Mouse (Mus musculus) MEL (cell line): ENCODE results near the gene Herpud2. TPM values are rescaled to one million over a fixed set of nuclear protein-coding genes. Genes with fewer than 3 reads are reported as not detected.

Experiments
- DNase-seq: peaks from one replicate; pipeline ENCODE4 v3.0.0; 2011; ENCODE audit warnings: low read depth, low spot score
- H3K27ac ChIP-seq: 2 replicates; pipeline ENCODE4 v1.5.1; 2012; ENCODE audit warnings: low read depth, mild to moderate bottlenecking, control low read depth, low read length, moderate library complexity; ENCODE audit not compliant: control insufficient read depth
- H3K27me3 ChIP-seq, 2 experiments: fragments of 150-350 bp in 1 of 2; sonication (generic) in 1 of 2; 2 replicates each; pipeline ENCODE4 v1.6.1; 2012; ENCODE audit warnings: low read length in 2 of 2, mild to moderate bottlenecking in 2 of 2, improper control_type of control experiment in 1 of 2, moderate library complexity in 1 of 2; ENCODE audit not compliant: insufficient read depth in 2 of 2, control insufficient read depth in 1 of 2
- H3K36me3 ChIP-seq, 2 experiments: 2 replicates each; pipeline ENCODE4 v1.6.1; 2012 to 2014; ENCODE audit warnings: low read length in 2 of 2, improper control_type of control experiment in 1 of 2, inconsistent platforms in 1 of 2, mild to moderate bottlenecking in 1 of 2; ENCODE audit not compliant: insufficient read depth in 2 of 2, control insufficient read depth in 1 of 2
- H3K4me1 ChIP-seq, 2 experiments: fragments of 150-350 bp in 1 of 2; sonication (generic) in 1 of 2; 2 replicates each; pipeline ENCODE4 v1.6.1; 2012; ENCODE audit warnings: low read length in 2 of 2, improper control_type of control experiment in 1 of 2, mild to moderate bottlenecking in 1 of 2; ENCODE audit not compliant: insufficient read depth in 2 of 2, control insufficient read depth in 1 of 2
- H3K4me3 ChIP-seq, 2 experiments: fragments of 150-350 bp in 1 of 2; sonication (generic) in 1 of 2; 2 replicates each; pipeline ENCODE4 v1.5.1; 2012; ENCODE audit warnings: low read depth in 2 of 2, low read length in 2 of 2, mild to moderate bottlenecking in 2 of 2, moderate library complexity in 2 of 2, control low read depth in 1 of 2, improper control_type of control experiment in 1 of 2; ENCODE audit not compliant: control insufficient read depth in 1 of 2, insufficient read depth in 1 of 2
- H3K79me2 ChIP-seq: 2 replicates; pipeline ENCODE4 v1.6.1; 2012; ENCODE audit warnings: mild to moderate bottlenecking, low read length, moderate library complexity; ENCODE audit not compliant: control insufficient read depth, poor library complexity, insufficient read depth
- H3K9ac ChIP-seq: 2 replicates; pipeline ENCODE4 v1.6.1; 2012; ENCODE audit warnings: low read depth, mild to moderate bottlenecking, control low read depth, low read length, moderate library complexity; ENCODE audit not compliant: control insufficient read depth, poor library complexity, severe bottlenecking
- H3K9me3 ChIP-seq: fragments of 150-350 bp; sonication (generic); replicated peaks from 2 replicates; pipeline ENCODE4 v1.6.1; 2012; ENCODE audit warnings: mild to moderate bottlenecking, low read length, improper control_type of control experiment, moderate library complexity; ENCODE audit not compliant: insufficient read depth
- BHLHE40 ChIP-seq: IDR thresholded peaks from 2 replicates; pipeline ENCODE4 v1.6.1; 2012; ENCODE audit warnings: low read depth, mild to moderate bottlenecking, inconsistent platforms, low read length, improper control_type of control experiment, borderline replicate concordance
- CHD1 ChIP-seq: IDR thresholded peaks from 2 replicates; pipeline ENCODE4 v1.6.1; 2012; ENCODE audit warnings: low read depth, mild to moderate bottlenecking, inconsistent platforms, low read length, improper control_type of control experiment
- CTCF ChIP-seq, 3 experiments: IDR thresholded peaks in 2 of 3; conservative IDR thresholded peaks in 1 of 3; 2 replicates each; pipeline ENCODE4 v1.5.1; 2011 to 2012; ENCODE audit warnings: low read length in 3 of 3, low read depth in 2 of 3, mild to moderate bottlenecking in 2 of 3, improper control_type of control experiment in 1 of 3, inconsistent platforms in 1 of 3, mixed read lengths in 1 of 3, moderate library complexity in 1 of 3; ENCODE audit not compliant: control insufficient read depth in 1 of 3, insufficient read depth in 1 of 3, poor library complexity in 1 of 3, severe bottlenecking in 1 of 3
- E2F4 ChIP-seq: IDR thresholded peaks from 2 replicates; pipeline ENCODE4 v1.6.1; 2011; ENCODE audit warnings: low read depth, low read length, improper control_type of control experiment, borderline replicate concordance
- ELF1 ChIP-seq: IDR thresholded peaks from 2 replicates; pipeline ENCODE4 v1.6.1; 2014; ENCODE audit warnings: low read depth, mild to moderate bottlenecking, inconsistent platforms, low read length, improper control_type of control experiment, moderate library complexity
- EP300 ChIP-seq, 2 experiments: IDR thresholded peaks; 2 replicates each; pipeline ENCODE4 v1.6.1; 2011; ENCODE audit warnings: improper control_type of control experiment in 2 of 2, low read length in 2 of 2, low read depth in 1 of 2, mild to moderate bottlenecking in 1 of 2
- ETS1 ChIP-seq: IDR thresholded peaks from 2 replicates; pipeline ENCODE4 v1.6.1; 2012; ENCODE audit warnings: low read depth, mild to moderate bottlenecking, inconsistent platforms, low read length, improper control_type of control experiment, moderate library complexity
- GABPA ChIP-seq: IDR thresholded peaks from 2 replicates; pipeline ENCODE4 v1.6.1; 2012; ENCODE audit warnings: low read depth, mild to moderate bottlenecking, inconsistent platforms, low read length, improper control_type of control experiment, moderate library complexity
- HCFC1 ChIP-seq: IDR thresholded peaks from 2 replicates; pipeline ENCODE4 v1.6.1; 2012; ENCODE audit warnings: low read depth, mild to moderate bottlenecking, inconsistent platforms, low read length, improper control_type of control experiment, moderate library complexity
- KAT2A ChIP-seq: conservative IDR thresholded peaks from 2 replicates; pipeline ENCODE4 v1.6.1; 2012; ENCODE audit warnings: low read depth, low read length, improper control_type of control experiment, inconsistent platforms
- MAX ChIP-seq: IDR thresholded peaks from 2 replicates; pipeline ENCODE4 v1.6.1; 2011; ENCODE audit warnings: low read length, improper control_type of control experiment
- MAZ ChIP-seq: IDR thresholded peaks from 2 replicates; pipeline ENCODE4 v1.6.1; 2012; ENCODE audit warnings: low read depth, mild to moderate bottlenecking, inconsistent platforms, low read length, improper control_type of control experiment
- MXI1 ChIP-seq: IDR thresholded peaks from 2 replicates; pipeline ENCODE4 v1.6.1; 2011; ENCODE audit warnings: mild to moderate bottlenecking, low read depth, low read length, improper control_type of control experiment
- MYC ChIP-seq: IDR thresholded peaks from 2 replicates; pipeline ENCODE4 v1.6.1; 2011; ENCODE audit warnings: low read depth, mild to moderate bottlenecking, low read length, improper control_type of control experiment, moderate library complexity
- NELFE ChIP-seq: IDR thresholded peaks from 2 replicates; pipeline ENCODE4 v1.6.1; 2011; ENCODE audit warnings: low read depth, low read length, improper control_type of control experiment
- NRF1 ChIP-seq: IDR thresholded peaks from 2 replicates; pipeline ENCODE4 v1.6.1; 2014; ENCODE audit warnings: low read depth, mild to moderate bottlenecking, inconsistent platforms, low read length, improper control_type of control experiment, moderate library complexity; ENCODE audit not compliant: poor library complexity, insufficient read depth, severe bottlenecking
- POLR2AphosphoS5 ChIP-seq: IDR thresholded peaks from 2 replicates; pipeline ENCODE4 v1.6.1; 2012; ENCODE audit warnings: low read depth, borderline replicate concordance, mild to moderate bottlenecking, inconsistent platforms, low read length, moderate library complexity, mixed read lengths
- RAD21 ChIP-seq: IDR thresholded peaks from 2 replicates; pipeline ENCODE4 v1.6.1; 2011; ENCODE audit warnings: mild to moderate bottlenecking, low read depth, low read length, improper control_type of control experiment
- SMC3 ChIP-seq: IDR thresholded peaks from 2 replicates; pipeline ENCODE4 v1.6.1; 2011; ENCODE audit warnings: low read depth, low read length, improper control_type of control experiment
- TBP ChIP-seq: IDR thresholded peaks from 2 replicates; pipeline ENCODE4 v1.8.0; 2011; ENCODE audit warnings: low read depth, low read length, improper control_type of control experiment
- TCF12 ChIP-seq: IDR thresholded peaks from 2 replicates; pipeline ENCODE4 v1.6.1; 2014; ENCODE audit warnings: low read depth, mild to moderate bottlenecking, inconsistent platforms, low read length, improper control_type of control experiment, moderate library complexity
- UBTF ChIP-seq: IDR thresholded peaks from 2 replicates; pipeline ENCODE4 v1.6.1; 2012; ENCODE audit warnings: low read depth, mild to moderate bottlenecking, inconsistent platforms, low read length, improper control_type of control experiment, moderate library complexity, borderline replicate concordance; ENCODE audit not compliant: insufficient read depth
- ZC3H11A ChIP-seq: IDR thresholded peaks from 2 replicates; pipeline ENCODE4 v1.6.1; 2012; ENCODE audit warnings: low read depth, mild to moderate bottlenecking, inconsistent platforms, low read length, improper control_type of control experiment
- ZKSCAN1 ChIP-seq: IDR thresholded peaks from 2 replicates; pipeline ENCODE4 v1.6.1; 2012; ENCODE audit warnings: low read depth, mild to moderate bottlenecking, inconsistent platforms, low read length, improper control_type of control experiment, moderate library complexity
- ZMIZ1 ChIP-seq: IDR thresholded peaks from 2 replicates; pipeline ENCODE4 v1.6.1; 2012; ENCODE audit warnings: low read depth, mild to moderate bottlenecking, inconsistent platforms, low read length, improper control_type of control experiment, moderate library complexity
- ZNF384 ChIP-seq: IDR thresholded peaks from 2 replicates; pipeline ENCODE4 v1.6.1; 2012; ENCODE audit warnings: low read depth, mild to moderate bottlenecking, inconsistent platforms, low read length, improper control_type of control experiment
- polyA plus RNA-seq, 2 experiments: library from polyadenylated mRNA; stranded (reverse) in 1 of 2; unstranded in 1 of 2; fragments of >175 nt in 1 of 2; fragments of >200 nt in 1 of 2; gene quantifications; 2 replicates each; pipeline versions ENCODE4 v1.2.1 to v1.2.4; 2012; ENCODE audit warnings: low replicate concordance in 2 of 2, low read depth in 1 of 2; ENCODE audit not compliant: insufficient read length in 2 of 2, insufficient read depth in 1 of 2, missing spikeins in 1 of 2
- total RNA-seq: library from RNA; depleted of rRNA; stranded (reverse); fragments of 300-350 nt; gene quantifications from 2 replicates; pipeline ENCODE4 v1.2.3, GENCODE M21; 2012

The Herpud2 gene
- total and polyA plus RNA-seq, 3 experiments = 4.3 to 17.2 TPM; not detected in 1

GRCm38 (mm10) chr9:25158218-25158617 is 6.6 kb upstream of the Herpud2 start:
- Histone ChIP-seq H3K27me3 (no peaks in the 10 kb centered on the region), H3K4me1 (peaks cover 0 to 4% of the 10 kb centered on the region in 2 experiments; a peak in 1 of 4 replicates), H3K9me3 (no peaks in the 10 kb centered on the region), H3K79me2 (no peaks in the 10 kb centered on the region), H3K36me3 (peaks cover 0 to 3% of the 10 kb centered on the region in 2 experiments; a peak in 2 of 4 replicates), H3K27ac (no peak overlapping the region), H3K4me3 (no peak overlapping the region), H3K9ac (no peak overlapping the region)
- TF ChIP-seq NELFE (no peak), POLR2AphosphoS5 (no peak), NRF1 (no peak), MYC (no peak), MAZ (no peak), HCFC1 (no peak), ZC3H11A (no peak), MXI1 (no peak), TCF12 (no peak), CHD1 (no peak), TBP (no peak), EP300 (IDR thresholded peaks at IDR 0.05; ENCODE audit: low read depth in 1 of 2, low read length in 2 of 2) (no peak), UBTF (no peak), ZNF384 (no peak), GABPA (no peak), ETS1 (no peak), ELF1 (no peak), ZMIZ1 (no peak)
- DNase-seq = no peak

- H3K27me3 ChIP-seq = no peaks in the 10 kb centered on the region
- H3K9me3 ChIP-seq = no peaks in the 10 kb centered on the region
- peaks cover 0 to 11% of the 10 kb centered on the region in 2 experiments; a peak in 2 of 4 replicates for H3K36me3 ChIP-seq
- DNase-seq = peak; percentile 69
- H3K27ac ChIP-seq = no peak overlapping the region
- TF ChIP-seq CTCF (IDR thresholded peaks at IDR 0.05 in 2 of 3, conservative IDR thresholded peaks at IDR 0.05 in 1 of 3; ENCODE audit: control insufficient read depth in 1 of 3, insufficient read depth in 1 of 3, low read depth in 2 of 3, low read length in 3 of 3, poor library complexity in 1 of 3, severe bottlenecking in 1 of 3) (peak; percentile 22 to 70 (median 47); a peak in 5 of 6 replicates), ZKSCAN1 (no peak), ZC3H11A (peak; percentile 16), KAT2A (no peak), E2F4 (no peak), SMC3 (peak; percentile 62), RAD21 (peak; percentile 64), ZNF384 (peak; percentile 86), BHLHE40 (no peak), ETS1 (no peak), MAX (no peak)
- H3K79me2 ChIP-seq = peaks cover 1% of the 10 kb centered on the region; the same call in 1 of the 2 replicates
- no peak overlapping the region for H3K9ac ChIP-seq
- no peak overlapping the region for H3K4me3 ChIP-seq
- H3K4me1 ChIP-seq = peaks cover 2 to 4% of the 10 kb centered on the region in 2 experiments; a peak in 2 of 4 replicates
Measured at GRCm38 (mm10) chr9:25156377-25156776, 4.8 kb upstream of the Herpud2 start.
